Mouse (Mus musculus): ENCODE data around the gene Map2k6.

DNA sequence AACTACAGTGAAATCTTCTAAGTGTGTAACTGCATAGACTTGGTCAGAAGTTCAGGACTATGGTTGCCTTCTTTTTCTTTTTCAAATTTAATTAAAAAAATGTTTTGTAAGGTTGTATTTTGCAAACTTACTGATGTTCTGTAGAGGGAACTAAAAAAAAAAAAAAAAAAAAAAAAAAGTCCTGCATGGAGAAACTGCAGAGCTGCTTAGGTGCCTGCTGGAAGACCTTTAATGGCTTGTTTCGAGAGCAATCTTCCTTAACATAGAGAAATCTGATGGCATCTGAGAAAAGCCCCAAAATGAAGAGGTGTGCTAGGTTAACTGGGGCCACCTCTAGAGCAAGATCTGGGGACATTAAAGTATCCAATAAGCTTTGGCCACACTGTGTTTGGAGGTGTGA, 1.4 kb downstream of the Map2k6 start:
- TF ChIP-seq CTCF (IDR thresholded peaks at IDR 0.05; ENCODE audit: low read depth, low read length) (no peak), POLR2A (IDR thresholded peaks at IDR 0.05; ENCODE audit: borderline replicate concordance, low read depth, low read length) (no peak)

Data from bone marrow macrophage, adult 2 months (primary cell).